Mouse (Mus musculus): ENCODE results near the gene Mier3. TPM values are rescaled to one million over a fixed set of nuclear protein-coding genes. Genes with fewer than 3 reads are reported as not detected.
A peak's percentile ranks its signal among the peaks of the same experiment; 100 is the strongest.
"Not testable (repeated sequence)": the region's sequence is repeated elsewhere in the genome, so short reads cannot be mapped to it uniquely, and the experiment has no call there.

The Mier3 gene
- polyA plus RNA-seq, 1 experiment = 0.22 TPM

- H3K4me1 ChIP-seq (ENCODE audit: control insufficient read depth) = peaks cover 45% of the 10 kb centered on the region
- H3K27me3 ChIP-seq (ENCODE audit: control insufficient read depth) = peaks cover under 1% of the 10 kb centered on the region; the same call in 1 of the 2 replicates
- H3K36me3 ChIP-seq (ENCODE audit: control insufficient read depth) = peaks cover 28% of the 10 kb centered on the region
- no peaks in the 10 kb centered on the region for H3K9me3 ChIP-seq (ENCODE audit: control insufficient read depth, low read length)
- H3K4me3 ChIP-seq (replicated peaks) = peak overlapping the region; percentile 93
- no peak for TF ChIP-seq GATA1 (IDR thresholded peaks at IDR 0.05; ENCODE audit: low read length)
- TF ChIP-seq TAL1 (IDR thresholded peaks at IDR 0.05; ENCODE audit: low read length) = no peak
Measured at GRCm38 (mm10) chr13:111685751-111686462, 5.1 kb downstream of the Mier3 start.

GRCm38 (mm10) chr13:111686522-111687284, 5.9 kb downstream of the Mier3 start:
- Histone ChIP-seq H3K4me3 (replicated peaks) (peak overlapping the region; percentile 93), H3K36me3 (ENCODE audit: control insufficient read depth) (peaks cover 36% of the 10 kb centered on the region), H3K4me1 (ENCODE audit: control insufficient read depth) (peaks cover 45% of the 10 kb centered on the region), H3K27me3 (ENCODE audit: control insufficient read depth) (no peaks in the 10 kb centered on the region), H3K9me3 (ENCODE audit: control insufficient read depth, low read length) (no peaks in the 10 kb centered on the region)
- TF ChIP-seq TAL1 (IDR thresholded peaks at IDR 0.05; ENCODE audit: low read length) (no peak), GATA1 (IDR thresholded peaks at IDR 0.05; ENCODE audit: low read length) (no peak)

DNA sequence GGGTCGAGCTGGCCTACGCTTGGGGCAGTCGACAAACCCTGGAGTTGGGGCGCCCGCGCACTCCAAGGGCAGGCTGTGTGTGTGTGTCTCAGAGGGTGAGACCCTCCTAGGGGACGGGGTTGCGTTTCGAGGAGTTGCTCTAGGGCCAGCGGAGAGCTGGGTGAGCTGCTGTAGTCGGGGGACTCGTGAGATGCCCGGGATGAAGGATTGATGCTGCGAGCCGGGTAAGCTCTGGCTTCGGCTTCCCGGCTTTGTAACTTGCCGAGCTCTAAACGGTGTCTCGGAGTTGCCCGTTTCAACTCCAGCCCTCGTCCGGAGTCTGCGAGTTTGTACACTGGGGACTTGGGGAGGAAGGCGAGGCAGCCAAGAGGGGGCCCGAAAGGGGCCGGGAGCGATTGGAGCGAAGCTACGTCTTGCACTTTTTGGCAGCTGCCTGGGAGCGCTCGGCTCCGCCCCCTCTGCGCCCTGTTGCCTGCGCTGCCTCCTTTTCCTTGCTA, 6.6 kb downstream of the Mier3 start:
- Histone ChIP-seq H3K36me3 (ENCODE audit: control insufficient read depth) (peaks cover 42% of the 10 kb centered on the region), H3K4me1 (ENCODE audit: control insufficient read depth) (peaks cover 45% of the 10 kb centered on the region), H3K9me3 (ENCODE audit: control insufficient read depth, low read length) (no peaks in the 10 kb centered on the region), H3K4me3 (replicated peaks) (peak overlapping the region; percentile 93), H3K27me3 (ENCODE audit: control insufficient read depth) (no peaks in the 10 kb centered on the region)
- TF ChIP-seq GATA1 (IDR thresholded peaks at IDR 0.05; ENCODE audit: low read length) (no peak), TAL1 (IDR thresholded peaks at IDR 0.05; ENCODE audit: low read length) (no peak)

DNA sequence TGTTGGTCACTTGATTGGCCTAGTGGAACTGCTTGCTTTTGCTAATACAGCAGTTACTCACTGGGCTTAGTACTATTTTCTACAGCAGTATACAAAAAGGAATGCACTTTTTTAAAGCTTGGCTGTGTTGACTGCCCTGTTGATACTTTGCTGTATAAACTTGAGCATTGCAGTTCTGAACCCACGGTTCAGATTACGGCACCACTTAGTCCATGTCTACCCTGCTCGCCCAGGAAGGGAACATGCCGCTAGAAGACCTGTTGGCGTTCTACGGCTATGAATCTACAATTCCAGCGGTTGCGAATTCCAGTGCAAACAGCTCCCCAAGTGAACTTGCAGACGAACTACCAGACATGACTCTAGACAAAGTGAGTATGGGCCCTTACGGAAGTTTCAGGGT, 22.6 kb downstream of the Mier3 start:
- H3K4me3 ChIP-seq (replicated peaks) = no peak overlapping the region
- peaks cover 77% of the 10 kb centered on the region for H3K36me3 ChIP-seq (ENCODE audit: control insufficient read depth)
- H3K4me1 ChIP-seq (ENCODE audit: control insufficient read depth) = no peaks in the 10 kb centered on the region
- no peak for TF ChIP-seq TAL1 (IDR thresholded peaks at IDR 0.05; ENCODE audit: low read length)
- no peak for TF ChIP-seq GATA1 (IDR thresholded peaks at IDR 0.05; ENCODE audit: low read length)
- no peaks in the 10 kb centered on the region for H3K27me3 ChIP-seq (ENCODE audit: control insufficient read depth)
- no peaks in the 10 kb centered on the region for H3K9me3 ChIP-seq (ENCODE audit: control insufficient read depth, low read length)

DNA sequence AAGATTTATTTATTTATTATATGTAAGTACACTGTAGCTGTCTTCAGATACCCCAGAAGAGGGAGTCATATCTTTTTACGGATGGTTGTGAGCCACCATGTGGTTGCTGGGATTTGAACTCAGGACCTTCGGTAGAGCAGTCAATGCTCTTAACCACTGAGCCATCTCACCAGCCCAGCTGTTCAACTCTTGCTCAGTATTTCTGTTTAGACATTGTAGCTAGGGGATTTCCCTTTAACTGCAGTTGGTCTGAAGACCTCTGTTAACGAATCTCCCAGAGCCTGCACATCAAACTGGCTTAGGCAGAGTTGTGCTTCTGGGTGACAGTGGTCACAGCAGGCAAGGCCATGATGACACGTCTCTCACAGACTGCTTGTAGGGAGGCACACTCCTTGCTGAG, 23.2 kb downstream of the Mier3 start:
- H3K4me3 ChIP-seq (replicated peaks); H3K27me3 ChIP-seq (ENCODE audit: control insufficient read depth); H3K4me1 ChIP-seq (ENCODE audit: control insufficient read depth); H3K9me3 ChIP-seq (ENCODE audit: control insufficient read depth, low read length): not testable (repeated sequence)
- peaks cover 83% of the 10 kb centered on the region for H3K36me3 ChIP-seq (ENCODE audit: control insufficient read depth)

- Histone ChIP-seq H3K4me1 (ENCODE audit: control insufficient read depth) (no peaks in the 10 kb centered on the region), H3K4me3 (replicated peaks) (no peak overlapping the region), H3K9me3 (ENCODE audit: control insufficient read depth, low read length) (no peaks in the 10 kb centered on the region), H3K36me3 (ENCODE audit: control insufficient read depth) (peaks cover 99% of the 10 kb centered on the region), H3K27me3 (ENCODE audit: control insufficient read depth) (no peaks in the 10 kb centered on the region)
- TF ChIP-seq TAL1 (IDR thresholded peaks at IDR 0.05; ENCODE audit: low read length) (no peak), GATA1 (IDR thresholded peaks at IDR 0.05; ENCODE audit: low read length) (no peak)
Measured at GRCm38 (mm10) chr13:111710531-111710930, 29.8 kb downstream of the Mier3 start.

- peaks cover 55% of the 10 kb centered on the region for H3K36me3 ChIP-seq (ENCODE audit: control insufficient read depth)
- TF ChIP-seq TAL1 (IDR thresholded peaks at IDR 0.05; ENCODE audit: low read length) = no peak
- no peak for TF ChIP-seq GATA1 (IDR thresholded peaks at IDR 0.05; ENCODE audit: low read length)
- peaks cover 10% of the 10 kb centered on the region for H3K4me1 ChIP-seq (ENCODE audit: control insufficient read depth)
- H3K27me3 ChIP-seq (ENCODE audit: control insufficient read depth) = no peaks in the 10 kb centered on the region
- H3K4me3 ChIP-seq (replicated peaks) = no peak overlapping the region
- H3K9me3 ChIP-seq (ENCODE audit: control insufficient read depth, low read length) = no peaks in the 10 kb centered on the region
Measured at GRCm38 (mm10) chr13:111719726-111720125, 38.9 kb downstream of the Mier3 start.

GRCm38 (mm10) chr13:111724811-111725164, 44.0 kb downstream of the Mier3 start:
- no peak for TF ChIP-seq TAL1 (IDR thresholded peaks at IDR 0.05; ENCODE audit: low read length)
- peaks cover 21% of the 10 kb centered on the region for H3K4me1 ChIP-seq (ENCODE audit: control insufficient read depth)
- H3K4me3 ChIP-seq (replicated peaks) = peak overlapping the region; percentile 93
- no peaks in the 10 kb centered on the region; the same call in 1 of the 2 replicates for H3K27me3 ChIP-seq (ENCODE audit: control insufficient read depth)
- H3K36me3 ChIP-seq (ENCODE audit: control insufficient read depth) = peaks cover 6% of the 10 kb centered on the region
- H3K9me3 ChIP-seq (ENCODE audit: control insufficient read depth, low read length) = peaks cover 8% of the 10 kb centered on the region
